10 mouse cellular contexts compared by ENCODE assay signal in the genomic region with DNA sequence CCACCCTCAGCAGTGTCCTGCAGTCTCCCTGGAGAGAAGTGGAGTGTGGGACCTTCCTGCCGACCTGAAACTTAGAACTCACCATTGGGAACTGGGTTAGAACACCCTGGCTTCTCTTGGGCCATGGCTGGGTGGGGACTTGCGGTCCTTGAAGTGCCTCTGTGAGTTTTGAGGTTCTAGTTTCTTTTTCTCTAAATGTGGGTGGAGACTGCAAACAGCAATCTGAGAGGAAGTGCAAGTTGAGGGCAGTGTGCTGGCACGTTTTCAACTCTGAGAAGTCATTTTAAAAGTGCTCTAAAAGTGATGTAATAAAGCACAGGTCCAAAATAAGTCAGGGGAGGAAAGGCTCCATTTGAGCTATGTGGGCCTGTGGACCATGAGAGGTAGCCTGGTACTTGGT. TPM values are rescaled to one million over a fixed set of nuclear protein-coding genes. Genes with fewer than 3 reads are reported as not detected.
DNase-seq lines count a peak whose midpoint lies in the region; ATAC-seq and TF ChIP-seq lines count a peak whose summit lies in the region.
"Had no signal": no experiment of that assay in that cellular context is flagged by ENCODE, and none has a peak within 500 bp of the region (broad histone marks: within the 10 kb centered on the region; RNA-seq: fewer than 3 reads in every experiment).

A gene (minus strand): TSS at position 161 of the 400 bp plus-strand sequence.

- H3K36me3 ChIP-seq in thymus, adult 2 months (ENCODE audit: control insufficient read depth, insufficient read depth, low read length) = no peaks in the 10 kb centered on the region
- H3K36me3 ChIP-seq in intestine, postnatal 0 days (ENCODE audit: control insufficient read depth, insufficient read depth) = no peaks in the 10 kb centered on the region
- H3K36me3 ChIP-seq: embryonic facial prominence, embryonic 15.5 days had no signal

- no peak within 1 kb of the TSS for H3K4me3 ChIP-seq in thymus, adult 2 months (ENCODE audit: control insufficient read depth, insufficient read depth, low read length)
- H3K4me3 ChIP-seq in intestine, postnatal 0 days (ENCODE audit: low read depth, low read length) = no peak within 1 kb of the TSS
- H3K4me3 ChIP-seq: embryonic facial prominence, embryonic 15.5 days had no signal

- H3K9me3 ChIP-seq in intestine, postnatal 0 days (ENCODE audit: control insufficient read depth) = no peaks in the 10 kb centered on the region
- H3K9me3 ChIP-seq: embryonic facial prominence, embryonic 15.5 days had no signal

- H3K27ac ChIP-seq in thymus, adult 2 months (ENCODE audit: control insufficient read depth, insufficient read depth, low read length) = no peak within 1 kb of the TSS
- no peak within 1 kb of the TSS for H3K27ac ChIP-seq in intestine, postnatal 0 days (ENCODE audit: low read depth, low read length)
- H3K27ac ChIP-seq: embryonic facial prominence, embryonic 15.5 days had no signal

- H3K27me3 ChIP-seq in thymus, adult 2 months (ENCODE audit: control insufficient read depth, insufficient read depth, low read length) = no peaks in the 10 kb centered on the region
- H3K27me3 ChIP-seq in intestine, postnatal 0 days (replicated peaks; ENCODE audit: control insufficient read depth, insufficient read depth, low read length) = no peaks in the 10 kb centered on the region
- H3K27me3 ChIP-seq: embryonic facial prominence, embryonic 15.5 days had no signal

- H3K4me2 ChIP-seq in intestine, postnatal 0 days (replicated peaks; ENCODE audit: low read depth) = no peak within 1 kb of the TSS
- H3K4me2 ChIP-seq: embryonic facial prominence, embryonic 15.5 days had no signal

- TF ChIP-seq CTCF in thymus, adult 2 months (IDR thresholded peaks at IDR 0.05; ENCODE audit: borderline replicate concordance, control insufficient read depth, extremely low read depth, insufficient read depth, low read length, poor library complexity) = no peak
- TF ChIP-seq CTCF in intestine, postnatal 0 days (IDR thresholded peaks at IDR 0.05; ENCODE audit: low read depth) = no peak

- WGBS in thymus, adult 2 months = 7% methylated on average over 3 of the region's 3 CpGs
- 42% methylated on average over 3 of the region's 3 CpGs for WGBS in intestine, postnatal 0 days

- TF ChIP-seq POLR2A in thymus, adult 2 months (IDR thresholded peaks at IDR 0.05; ENCODE audit: control insufficient read depth, extremely low read depth, insufficient read depth, low read length, poor library complexity) = no peak

- ATAC-seq in intestine, postnatal 0 days = no peak

- no peak within 1 kb of the TSS for H3K9ac ChIP-seq in intestine, postnatal 0 days (ENCODE audit: low read depth, low read length)
- H3K9ac ChIP-seq: embryonic facial prominence, embryonic 15.5 days had no signal

- peak; percentile 5 for DNase-seq in thymus, adult 2 months
- no peak for DNase-seq in thymus, postnatal 0 days (ENCODE audit: low spot score)
- DNase-seq in heart, adult 9 months (ENCODE audit: low spot score in 2 of 2) = peak; percentile 28 to 44
- peak; percentile 14 for DNase-seq in lung, postnatal 14 days
- peak; percentile 8 for DNase-seq in thymus, postnatal 25 days
- no peak for DNase-seq in neural tube, embryonic 10.5 days (ENCODE audit: extremely low spot score, low spot score)
- DNase-seq in layer of hippocampus, postnatal 10 days (ENCODE audit: low spot score in 2 of 2) = no peak
- DNase-seq: retina, postnatal 1 day had no signal

- peaks cover 2% of the 10 kb centered on the region; the same call in 1 of the 2 replicates for H3K4me1 ChIP-seq in thymus, adult 2 months (replicated peaks; ENCODE audit: control insufficient read depth, insufficient read depth, low read length)
- no peaks in the 10 kb centered on the region for H3K4me1 ChIP-seq in intestine, postnatal 0 days (replicated peaks; ENCODE audit: control insufficient read depth, insufficient read depth, low read length)
- H3K4me1 ChIP-seq: embryonic facial prominence, embryonic 15.5 days had no signal

RNA-seq across cellular contexts. Expression of the gene that starts here (rescaled TPM):
- 0.12 TPM in 1 of 2 replicates, not detected in the other for polyA plus RNA-seq in thymus, adult 2 months (2012; rRNA removed)
- polyA plus RNA-seq in thymus, postnatal 0 days (2015; fragmentation: Nextera tagmentation; extraction: Ambion mirVana) = not detected in 2 replicates
- polyA plus RNA-seq in intestine, postnatal 0 days (2015; fragmentation: Nextera tagmentation; extraction: Ambion mirVana) = not detected in 2 replicates
- total RNA-seq in layer of hippocampus, postnatal 10 days (2021) = not detected
- polyA plus RNA-seq: embryonic facial prominence, embryonic 15.5 days had no signal

Comparison
In these comparisons a context has a peak if more than half of its experiments do, and no peak if none do; other contexts are left out.
1. DNase-seq: peak in heart, adult 9 months (2 of 2), lung, postnatal 14 days (single experiment) and thymus, postnatal 25 days (single experiment); none in thymus, postnatal 0 days (single experiment), neural tube, embryonic 10.5 days (single experiment) and layer of hippocampus, postnatal 10 days (0 of 2).
2. Peak in DNase-seq in thymus, adult 2 months; RNA of the gene not detected or under 1 TPM.